Mouse (Mus musculus) limb, embryonic 12.5 days (tissue): Measurements from ENCODE around the gene Hectd1. TPM values are rescaled to one million over a fixed set of nuclear protein-coding genes. Genes with fewer than 3 reads are reported as not detected.

Source experiments
- ATAC-seq: fragments of 200-750 bp; cut with Nextera tagmentation; 2 replicates; pipeline ENCODE4 v1.8.0; 2017; ENCODE audit warnings: low read depth, moderate TSS enrichment; ENCODE audit not compliant: insufficient number of reproducible peaks, insufficient read depth, low FRiP score, low TSS enrichment
- H3K27ac ChIP-seq: fragments of 300-500 bp; sonication (generic); 2 replicates; pipeline ENCODE4 v1.5.1; 2016; ENCODE audit warnings: mild to moderate bottlenecking, moderate library complexity
- H3K27me3 ChIP-seq: fragments of 300-500 bp; sonication (generic); 2 replicates; pipeline ENCODE4 v1.6.1; 2016; ENCODE audit warnings: mild to moderate bottlenecking, moderate library complexity
- H3K36me3 ChIP-seq: fragments of 300-500 bp; sonication (generic); 2 replicates; pipeline ENCODE4 v1.6.1; 2016; ENCODE audit warnings: mild to moderate bottlenecking, moderate library complexity
- H3K4me1 ChIP-seq: fragments of 300-500 bp; sonication (generic); replicated peaks from 2 replicates; pipeline ENCODE4 v1.6.1; 2016
- H3K4me2 ChIP-seq: fragments of 300-500 bp; sonication (generic); 2 replicates; pipeline ENCODE4 v1.6.1; 2016; ENCODE audit warnings: mild to moderate bottlenecking, moderate library complexity
- H3K4me3 ChIP-seq: fragments of 300-500 bp; sonication (generic); replicated peaks from 2 replicates; pipeline ENCODE4 v1.5.1; 2016; ENCODE audit warnings: mild to moderate bottlenecking
- H3K9ac ChIP-seq: fragments of 300-500 bp; sonication (generic); replicated peaks from 2 replicates; pipeline ENCODE4 v1.6.1; 2016; ENCODE audit warnings: mild to moderate bottlenecking, moderate library complexity
- H3K9me3 ChIP-seq: fragments of 300-500 bp; sonication (generic); 2 replicates; pipeline ENCODE4 v1.6.1; 2016; ENCODE audit warnings: mild to moderate bottlenecking, moderate library complexity
- WGBS: fragments of 180-500 bp; shearing (Covaris S2); methylation state at CpG from one replicate; pipeline ENCODE4 v1.1.7; 2016; 5-methylcytosine and 5-hydroxymethylcytosine counted together
- polyA plus RNA-seq: library from polyadenylated mRNA; unstranded; fragments of >200 nt; fragmentation: Nextera tagmentation; extraction: Ambion mirVana; gene quantifications from 2 replicates; pipeline ENCODE4 v1.2.1, GENCODE M21; 2016

Gene Hectd1
- polyA plus RNA-seq, 1 experiment from 2014 or later = 44.9 TPM

GRCm38 (mm10) chr12:51856768-51857295 is 27.5 kb upstream of the Hectd1 start:
- no peaks in the 10 kb centered on the region for H3K36me3 ChIP-seq
- 89% methylated on average over 8 of the region's 8 CpGs for WGBS
- H3K27me3 ChIP-seq = no peaks in the 10 kb centered on the region
- H3K4me3 ChIP-seq = no peak overlapping the region
- H3K27ac ChIP-seq = no peak overlapping the region
- no peak overlapping the region for H3K4me2 ChIP-seq
- no peaks in the 10 kb centered on the region for H3K9me3 ChIP-seq
- no peak overlapping the region for H3K9ac ChIP-seq
- H3K4me1 ChIP-seq = no peaks in the 10 kb centered on the region
- ATAC-seq = no peak

- 91% methylated on average over 2 of the region's 2 CpGs for WGBS
- no peak for ATAC-seq
- H3K4me1 ChIP-seq = no peaks in the 10 kb centered on the region
These were observed 26.5 kb upstream of the Hectd1 start for GRCm38 (mm10) chr12:51855872-51856271.

GRCm38 (mm10) chr12:51855453-51855852 is 26.1 kb upstream of the Hectd1 start:
- no peak overlapping the region for H3K27ac ChIP-seq
- ATAC-seq = no peak
- no peak overlapping the region for H3K9ac ChIP-seq
- H3K4me3 ChIP-seq = no peak overlapping the region
- H3K27me3 ChIP-seq = no peaks in the 10 kb centered on the region
- H3K36me3 ChIP-seq = no peaks in the 10 kb centered on the region
- H3K4me2 ChIP-seq = no peak overlapping the region
- no peaks in the 10 kb centered on the region for H3K4me1 ChIP-seq
- 83% methylated on average over 7 of the region's 7 CpGs for WGBS
- H3K9me3 ChIP-seq = no peaks in the 10 kb centered on the region

More at GRCm38 (mm10) chr12:51855872-51856271, 26.5 kb upstream of the Hectd1 start:
- H3K9ac ChIP-seq = no peak overlapping the region
- no peaks in the 10 kb centered on the region for H3K36me3 ChIP-seq
- H3K27me3 ChIP-seq = no peaks in the 10 kb centered on the region
- H3K27ac ChIP-seq = no peak overlapping the region
- no peak overlapping the region for H3K4me2 ChIP-seq
- H3K9me3 ChIP-seq = no peaks in the 10 kb centered on the region
- no peak overlapping the region for H3K4me3 ChIP-seq

GRCm38 (mm10) chr12:51851617-51852016 is 22.3 kb upstream of the Hectd1 start:
- Histone ChIP-seq H3K27ac (no peak overlapping the region), H3K9me3 (no peaks in the 10 kb centered on the region), H3K4me3 (no peak overlapping the region), H3K9ac (no peak overlapping the region), H3K4me1 (no peaks in the 10 kb centered on the region), H3K36me3 (no peaks in the 10 kb centered on the region), H3K4me2 (no peak overlapping the region), H3K27me3 (no peaks in the 10 kb centered on the region)
- WGBS = 92% methylated on average over 4 of the region's 4 CpGs
- no peak for ATAC-seq

GRCm38 (mm10) chr12:51851155-51851554 is 21.8 kb upstream of the Hectd1 start:
- H3K9me3 ChIP-seq = no peaks in the 10 kb centered on the region
- no peak for ATAC-seq

GRCm38 (mm10) chr12:51850339-51850738 is 21.0 kb upstream of the Hectd1 start:
- whole genome bisulfite sequencing = 89% methylated on average over 4 of the region's 4 CpGs
- Histone ChIP-seq H3K27me3 (no peaks in the 10 kb centered on the region), H3K9ac (no peak overlapping the region), H3K4me2 (no peak overlapping the region), H3K27ac (no peak overlapping the region), H3K36me3 (no peaks in the 10 kb centered on the region), H3K4me1 (no peaks in the 10 kb centered on the region), H3K4me3 (no peak overlapping the region), H3K9me3 (no peaks in the 10 kb centered on the region)
- no peak for ATAC-seq

More at GRCm38 (mm10) chr12:51851155-51851554, 21.8 kb upstream of the Hectd1 start:
- H3K4me1 ChIP-seq = no peaks in the 10 kb centered on the region
- H3K27me3 ChIP-seq = no peaks in the 10 kb centered on the region
- H3K27ac ChIP-seq = no peak overlapping the region
- no peak overlapping the region for H3K9ac ChIP-seq
- no peaks in the 10 kb centered on the region for H3K36me3 ChIP-seq
- WGBS = 91% methylated on average over 3 of the region's 3 CpGs
- H3K4me3 ChIP-seq = no peak overlapping the region
- H3K4me2 ChIP-seq = no peak overlapping the region

GRCm38 (mm10) chr12:51849902-51850301 is 20.6 kb upstream of the Hectd1 start:
- no peak overlapping the region for H3K4me3 ChIP-seq
- no peak overlapping the region for H3K27ac ChIP-seq
- no peaks in the 10 kb centered on the region for H3K9me3 ChIP-seq
- H3K9ac ChIP-seq = no peak overlapping the region
- no peak overlapping the region for H3K4me2 ChIP-seq
- no peaks in the 10 kb centered on the region for H3K27me3 ChIP-seq
- no peaks in the 10 kb centered on the region for H3K4me1 ChIP-seq
- no peak for ATAC-seq
- H3K36me3 ChIP-seq = no peaks in the 10 kb centered on the region
- 93% methylated on average over 2 of the region's 2 CpGs for WGBS

- peaks cover 5% of the 10 kb centered on the region; the same call in 1 of the 2 replicates for H3K4me1 ChIP-seq
- no peak overlapping the region for H3K4me2 ChIP-seq
- H3K27me3 ChIP-seq = no peaks in the 10 kb centered on the region
- H3K36me3 ChIP-seq = no peaks in the 10 kb centered on the region
- WGBS = 80% methylated on average over 9 of the region's 9 CpGs
- H3K9me3 ChIP-seq = no peaks in the 10 kb centered on the region
- no peak overlapping the region for H3K9ac ChIP-seq
- H3K27ac ChIP-seq = no peak overlapping the region
- no peak for ATAC-seq
- H3K4me3 ChIP-seq = no peak overlapping the region
These were observed 18.8 kb upstream of the Hectd1 start for GRCm38 (mm10) chr12:51847953-51848680.

GRCm38 (mm10) chr12:51845261-51845660 is 15.9 kb upstream of the Hectd1 start:
- 0 out of 2 replicates have a peak, but pooled peaks have one; percentile 3 for ATAC-seq
- H3K4me3 ChIP-seq = peak overlapping the region; percentile 54
- no peaks in the 10 kb centered on the region for H3K36me3 ChIP-seq
- no peak overlapping the region for H3K27ac ChIP-seq
- H3K27me3 ChIP-seq = no peaks in the 10 kb centered on the region
- no peaks in the 10 kb centered on the region for H3K9me3 ChIP-seq
- H3K9ac ChIP-seq = no peak overlapping the region
- peak overlapping the region; percentile 56 for H3K4me2 ChIP-seq
- 40% methylated on average over 1 of the region's 1 CpGs for WGBS
- H3K4me1 ChIP-seq = peaks cover 5% of the 10 kb centered on the region; the same call in 1 of the 2 replicates

GRCm38 (mm10) chr12:51844771-51845256 is 15.5 kb upstream of the Hectd1 start:
- Histone ChIP-seq H3K9me3 (no peaks in the 10 kb centered on the region), H3K4me2 (peak overlapping the region; percentile 56), H3K27ac (peak overlapping the region; percentile 81), H3K9ac (peak overlapping the region; percentile 55), H3K4me1 (peaks cover 5% of the 10 kb centered on the region; the same call in 1 of the 2 replicates), H3K27me3 (no peaks in the 10 kb centered on the region), H3K4me3 (peak overlapping the region; percentile 54), H3K36me3 (no peaks in the 10 kb centered on the region)
- peak; percentile 97 for ATAC-seq
- WGBS = under 1% methylated on average over 17 of the region's 17 CpGs

- Histone ChIP-seq H3K27me3 (no peaks in the 10 kb centered on the region), H3K4me3 (peak overlapping the region; percentile 54), H3K9ac (no peak overlapping the region), H3K4me2 (peak overlapping the region; percentile 56), H3K36me3 (no peaks in the 10 kb centered on the region), H3K27ac (0 out of 2 replicates have a peak overlapping the region, but pooled peaks have one; percentile 81), H3K4me1 (peaks cover 5% of the 10 kb centered on the region; the same call in 1 of the 2 replicates), H3K9me3 (no peaks in the 10 kb centered on the region)
- WGBS = 41% methylated on average over 15 of the region's 15 CpGs
- ATAC-seq = no peak
These were observed 14.5 kb upstream of the Hectd1 start for GRCm38 (mm10) chr12:51843576-51844520.
